Mouse (Mus musculus) kidney, postnatal 10 days (tissue): Measurements from ENCODE around the gene Ssbp3.

Experiments used
- DNase-seq: peaks from one replicate; pipeline ENCODE4 v3.0.0; 2021; ENCODE audit warnings: mixed read lengths

The Ssbp3 gene

GRCm38 (mm10) chr4:106964996-106965395 is 54.5 kb downstream of the Ssbp3 start:
- no peak for DNase-seq

GRCm38 (mm10) chr4:106966443-106966842 is 55.9 kb downstream of the Ssbp3 start:
- no peak for DNase-seq

GRCm38 (mm10) chr4:106968910-106969309 is 58.4 kb downstream of the Ssbp3 start:
- no peak for DNase-seq

GRCm38 (mm10) chr4:106970786-106971185 is 60.3 kb downstream of the Ssbp3 start:
- no peak for DNase-seq

GRCm38 (mm10) chr4:106972061-106972460 is 61.6 kb downstream of the Ssbp3 start:
- DNase-seq = no peak

- DNase-seq = no peak
Observed at GRCm38 (mm10) chr4:106972461-106973384, 62.2 kb downstream of the Ssbp3 start.

GRCm38 (mm10) chr4:106975324-106975723 is 64.8 kb downstream of the Ssbp3 start:
- no peak for DNase-seq

- DNase-seq = no peak
Observed at GRCm38 (mm10) chr4:106975890-106976289, 65.4 kb downstream of the Ssbp3 start.

- DNase-seq = no peak
Observed at GRCm38 (mm10) chr4:106976576-106976975, 66.1 kb downstream of the Ssbp3 start.

- DNase-seq = no peak
Observed at GRCm38 (mm10) chr4:106977218-106977651, 66.7 kb downstream of the Ssbp3 start.

GRCm38 (mm10) chr4:106978376-106978775 is 67.9 kb downstream of the Ssbp3 start:
- peak; percentile 40 for DNase-seq

GRCm38 (mm10) chr4:106980669-106981068 is 70.2 kb downstream of the Ssbp3 start:
- DNase-seq = peak; percentile 30

GRCm38 (mm10) chr4:106981385-106982103 is 71.0 kb downstream of the Ssbp3 start:
- DNase-seq = no peak

GRCm38 (mm10) chr4:106982344-106983121 is 72.0 kb downstream of the Ssbp3 start:
- DNase-seq = no peak

GRCm38 (mm10) chr4:106983908-106984515 is 73.5 kb downstream of the Ssbp3 start:
- no peak for DNase-seq

GRCm38 (mm10) chr4:106985289-106985688 is 74.8 kb downstream of the Ssbp3 start:
- DNase-seq = no peak

- peak; percentile 44 for DNase-seq
Observed at GRCm38 (mm10) chr4:106985899-106986832, 75.7 kb downstream of the Ssbp3 start.

- DNase-seq = peak; percentile 90
Observed at GRCm38 (mm10) chr4:106987725-106988364, 77.3 kb downstream of the Ssbp3 start.

GRCm38 (mm10) chr4:106988886-106989225 is 78.4 kb downstream of the Ssbp3 start:
- DNase-seq = no peak

- DNase-seq = no peak
Observed at GRCm38 (mm10) chr4:106989226-106989983, 78.9 kb downstream of the Ssbp3 start.
